Mouse (Mus musculus) heart, adult 2 months (tissue): ENCODE results near the gene Rps27. TPM values are rescaled to one million over a fixed set of nuclear protein-coding genes. Genes with fewer than 3 reads are reported as not detected.

Experiments used
- DNase-seq, 2 experiments: peaks; one replicate each; pipeline ENCODE4 v3.0.0; 2021
- H3K27ac ChIP-seq: fragments of 200-600 bp; 2 replicates; pipeline ENCODE4 v1.8.1; 2022
- H3K27me3 ChIP-seq: fragments of 200-500 bp; 2 replicates; pipeline ENCODE4 v1.6.1; 2012; ENCODE audit warnings: mild to moderate bottlenecking, low read length, inconsistent platforms, mixed read lengths; ENCODE audit not compliant: control insufficient read depth, insufficient read depth
- H3K36me3 ChIP-seq: fragments of 200-500 bp; 2 replicates; pipeline ENCODE4 v1.6.1; 2012; ENCODE audit warnings: low read length, inconsistent platforms; ENCODE audit not compliant: control insufficient read depth, insufficient read depth
- H3K4me1 ChIP-seq: fragments of 200-500 bp; 2 replicates; pipeline ENCODE4 v1.6.1; 2011; ENCODE audit warnings: low read length; ENCODE audit not compliant: control insufficient read depth, insufficient read depth
- H3K4me3 ChIP-seq: fragments of 200-600 bp; 2 replicates; pipeline ENCODE4 v1.8.1; 2022
- H3K79me2 ChIP-seq: fragments of 200-500 bp; replicated peaks from 2 replicates; pipeline ENCODE4 v1.6.1; 2012; ENCODE audit warnings: mild to moderate bottlenecking, inconsistent platforms, low read length, moderate library complexity, mixed read lengths; ENCODE audit not compliant: control insufficient read depth, insufficient read depth
- H3K9ac ChIP-seq: fragments of 200-500 bp; 2 replicates; pipeline ENCODE4 v1.6.1; 2012; ENCODE audit warnings: low read depth, mild to moderate bottlenecking, control low read depth, inconsistent platforms, low read length, mixed read lengths
- CTCF ChIP-seq: fragments of 200-600 bp; IDR thresholded peaks from 2 replicates; pipeline ENCODE4 v1.8.1; 2022; ENCODE audit warnings: antibody characterized with exemption, mild to moderate bottlenecking, moderate library complexity
- EP300 ChIP-seq: fragments of 200-500 bp; IDR thresholded peaks from 2 replicates; pipeline ENCODE4 v1.6.1; 2011; ENCODE audit warnings: low read depth, low read length, control low read depth; ENCODE audit not compliant: insufficient read depth
- POLR2A ChIP-seq: fragments of 200-500 bp; IDR thresholded peaks from 2 replicates; pipeline ENCODE4 v1.6.1; 2011; ENCODE audit warnings: mild to moderate bottlenecking, low read depth, low read length, control low read depth; ENCODE audit not compliant: insufficient read depth
- WGBS: fragments of 180-500 bp; shearing (Covaris S2); methylation state at CpG from one replicate; pipeline ENCODE4 v1.1.7; 2018; 5-methylcytosine and 5-hydroxymethylcytosine counted together
- intact Hi-C: fragments of 180-260 bp; cut with DNase I; formaldehyde crosslinking; loops from one replicate; pipeline ENCODE4 v1.15.1; 2025
- polyA plus RNA-seq: library from polyadenylated mRNA; depleted of rRNA; stranded (reverse); fragments of >200 nt; gene quantifications from 2 replicates; pipeline ENCODE4 v1.2.3, GENCODE M21; 2012; rRNA removed
- total RNA-seq, 2 experiments: library from RNA; stranded (reverse); gene quantifications; 2 replicates each; pipeline ENCODE4 v1.2.3; 2021

The Rps27 gene
- total and polyA plus RNA-seq, 3 experiments, result 696 to 1,280 (median 1,040) TPM

GRCm38 (mm10) chr3:90190859-90191510, 22.5 kb downstream of the Rps27 start:
- H3K9ac ChIP-seq, result no peak overlapping the region
- 78% methylated on average over 11 of the region's 11 CpGs for WGBS
- no peaks in the 10 kb centered on the region for H3K36me3 ChIP-seq
- no peaks in the 10 kb centered on the region for H3K79me2 ChIP-seq
- H3K4me3 ChIP-seq, result no peak overlapping the region
- H3K27ac ChIP-seq, result no peak overlapping the region
- TF ChIP-seq POLR2A (no peak), CTCF (no peak), EP300 (no peak)
- no peaks in the 10 kb centered on the region for H3K27me3 ChIP-seq
- intact Hi-C loops, result no loop called here
- no peak for DNase-seq
- no peaks in the 10 kb centered on the region for H3K4me1 ChIP-seq

GRCm38 (mm10) chr3:90183581-90183980, 29.9 kb downstream of the Rps27 start:
- Histone ChIP-seq H3K36me3 (no peaks in the 10 kb centered on the region), H3K9ac (no peak overlapping the region), H3K27me3 (no peaks in the 10 kb centered on the region), H3K79me2 (no peaks in the 10 kb centered on the region), H3K27ac (no peak overlapping the region), H3K4me1 (no peaks in the 10 kb centered on the region), H3K4me3 (no peak overlapping the region)
- 66% methylated on average over 3 of the region's 3 CpGs for WGBS
- TF ChIP-seq POLR2A (no peak), CTCF (no peak), EP300 (no peak)
- intact Hi-C loops, result no loop called here
- no peak for DNase-seq

- H3K4me3 ChIP-seq, result no peak overlapping the region
- no peak overlapping the region for H3K27ac ChIP-seq
- no peak for TF ChIP-seq EP300
- TF ChIP-seq POLR2A, result no peak
- no peak for TF ChIP-seq CTCF
- DNase-seq, result no peak
- H3K36me3 ChIP-seq, result no peaks in the 10 kb centered on the region
- WGBS, result 65% methylated on average over 3 of the region's 3 CpGs
- H3K79me2 ChIP-seq, result no peaks in the 10 kb centered on the region
- H3K9ac ChIP-seq, result no peak overlapping the region
- H3K27me3 ChIP-seq, result no peaks in the 10 kb centered on the region
- H3K4me1 ChIP-seq, result no peaks in the 10 kb centered on the region
- intact Hi-C loops, result no loop called here
Observed at GRCm38 (mm10) chr3:90179566-90179965, 33.9 kb downstream of the Rps27 start.

Other genes starting within 250 kb of the Rps27 start
- gene Hax1, start 214.9 kb downstream of the Rps27 start, total RNA-seq, result 10 to 100 TPM; 40.1 to 48.2 TPM
- gene Hax1, start 214.9 kb downstream of the Rps27 start, polyA plus RNA-seq, result 32.5 and 54.3 TPM in 2 replicates
- 10 to 100 TPM; 81.6 to 96.1 TPM for gene 4933434E20Rik, start 162.0 kb downstream of the Rps27 start, total RNA-seq
- 52.8 and 85.1 TPM in 2 replicates for gene 4933434E20Rik, start 162.0 kb downstream of the Rps27 start, polyA plus RNA-seq
- gene Ubap2l, start 161.0 kb downstream of the Rps27 start, total RNA-seq, result 100 to 1,000 TPM; 104 to 116 TPM
- 104 and 137 TPM in 2 replicates for gene Ubap2l, start 161.0 kb downstream of the Rps27 start, polyA plus RNA-seq
- 10 to 100 TPM; 42.2 to 44.5 TPM for gene Tpm3, start 141.0 kb downstream of the Rps27 start, total RNA-seq
- 48.9 and 60.5 TPM in 2 replicates for gene Tpm3, start 141.0 kb downstream of the Rps27 start, polyA plus RNA-seq
- gene Nup210l, start 109.5 kb downstream of the Rps27 start, total RNA-seq, result under 1 TPM; 0.11 to 0.13 TPM
- 0.14 and 0.29 TPM in 2 replicates for gene Nup210l, start 109.5 kb downstream of the Rps27 start, polyA plus RNA-seq
- 1 to 10 TPM; 5.5 to 5.6 TPM for gene Rab13, start within 50 bp of the Rps27 start, total RNA-seq
- gene Rab13, start within 50 bp of the Rps27 start, polyA plus RNA-seq, result 3.1 TPM in 2 replicates
- gene Jtb, start 17.9 kb upstream of the Rps27 start, total RNA-seq, result 10 to 100 TPM; 49.3 to 56.6 TPM
- 36.0 and 42.3 TPM in 2 replicates for gene Jtb, start 17.9 kb upstream of the Rps27 start, polyA plus RNA-seq
- gene Creb3l4, start 29.9 kb upstream of the Rps27 start, total RNA-seq, result under 1 TPM; 0.14 to 0.16 TPM
- 0.53 and 0.55 TPM in 2 replicates for gene Creb3l4, start 29.9 kb upstream of the Rps27 start, polyA plus RNA-seq
- gene Slc39a1, start 34.5 kb upstream of the Rps27 start, total RNA-seq, result 10 to 100 TPM; 67.6 to 75.5 TPM
- gene Slc39a1, start 34.5 kb upstream of the Rps27 start, polyA plus RNA-seq, result 57.3 and 83.7 TPM in 2 replicates
- gene Crtc2, start 40.5 kb upstream of the Rps27 start, total RNA-seq, result 10 to 100 TPM; 16.6 to 17.1 TPM
- gene Crtc2, start 40.5 kb upstream of the Rps27 start, polyA plus RNA-seq, result 32.9 and 33.7 TPM in 2 replicates
- 10 to 100 TPM; 35.7 to 36.5 TPM for gene Dennd4b, start 51.5 kb upstream of the Rps27 start, total RNA-seq
- gene Dennd4b, start 51.5 kb upstream of the Rps27 start, polyA plus RNA-seq, result 45.6 and 45.9 TPM in 2 replicates
- 10 to 100 TPM; 40.0 to 45.3 TPM for gene Gatad2b, start 79.5 kb upstream of the Rps27 start, total RNA-seq
- gene Gatad2b, start 79.5 kb upstream of the Rps27 start, polyA plus RNA-seq, result 17.7 and 21.0 TPM in 2 replicates
- 1 to 10 TPM in 1 of 2 experiments, under 1 TPM in 1; 0.76 to 1.1 TPM for gene Slc27a3, start 176.3 kb upstream of the Rps27 start, total RNA-seq
- gene Slc27a3, start 176.3 kb upstream of the Rps27 start, polyA plus RNA-seq, result 2.2 and 3.7 TPM in 2 replicates
- 10 to 100 TPM; 22.9 to 26.3 TPM for gene Ints3, start 220.0 kb upstream of the Rps27 start, total RNA-seq
- gene Ints3, start 220.0 kb upstream of the Rps27 start, polyA plus RNA-seq, result 15.2 and 21.8 TPM in 2 replicates